Mouse (Mus musculus): ENCODE results near the gene Gab1.

DNA sequence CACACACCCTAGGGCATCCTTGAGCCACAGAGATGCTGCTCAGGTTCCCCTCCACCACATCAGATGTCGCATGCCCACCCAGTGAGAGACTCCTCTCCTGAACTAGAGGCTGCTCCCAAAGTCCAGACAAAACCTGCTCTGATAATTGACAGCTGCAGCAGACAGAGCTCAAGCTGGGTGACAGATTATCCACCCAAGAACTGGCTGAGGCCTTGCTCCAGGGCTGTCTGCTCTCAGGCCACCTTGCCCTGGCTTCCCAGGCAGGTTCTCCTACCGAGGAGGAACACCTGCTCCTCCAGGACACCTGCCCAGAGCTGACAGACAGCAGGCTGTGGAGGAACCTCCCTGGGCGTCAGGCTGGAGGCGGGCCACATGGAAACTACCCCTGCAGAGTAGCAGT, 7.6 kb downstream of the Gab1 start:
- TF ChIP-seq CTCF (IDR thresholded peaks at IDR 0.05 in 2 of 3, conservative IDR thresholded peaks at IDR 0.05 in 1 of 3; ENCODE audit: control insufficient read depth in 1 of 3, insufficient read depth in 1 of 3, low read depth in 2 of 3, low read length in 3 of 3, poor library complexity in 1 of 3, severe bottlenecking in 1 of 3), result no peak
- no peak for TF ChIP-seq POLR2AphosphoS2 (IDR thresholded peaks at IDR 0.05; ENCODE audit: low read length)
- TF ChIP-seq KAT2A (conservative IDR thresholded peaks at IDR 0.05; ENCODE audit: low read depth, low read length), result no peak
- no peak for TF ChIP-seq TAL1 (IDR thresholded peaks at IDR 0.05; ENCODE audit: low read length)
- TF ChIP-seq MXI1 (IDR thresholded peaks at IDR 0.05; ENCODE audit: low read depth, low read length), result no peak
